Mouse (Mus musculus): ENCODE results near the gene Olfr681.
"Not testable (repeated sequence)": the region's sequence is repeated elsewhere in the genome, so short reads cannot be mapped to it uniquely, and the experiment has no call there.

Gene Olfr681

GRCm38 (mm10) chr7:105116536-105116935 lies at the start of gene Olfr681:
Gene Olfr681, plus strand, starts transcription at chr7:105116836.
- no peak for DNase-seq

- DNase-seq = no peak
These were observed 35.7 kb upstream of the Olfr681 start, which contains the start of gene Olfr679 for GRCm38 (mm10) chr7:105080905-105081304. Gene Olfr679, plus strand, starts transcription at chr7:105081205.

- not testable (repeated sequence) for DNase-seq
These were observed 23.9 kb upstream of the Olfr681 start, which contains the start of gene Olfr680-ps1 for GRCm38 (mm10) chr7:105092717-105093116. Gene Olfr680-ps1, minus strand, starts transcription at chr7:105092817.

GRCm38 (mm10) chr7:105141275-105141674 lies 24.6 kb downstream of the Olfr681 start:
- no peak for DNase-seq

GRCm38 (mm10) chr7:105146912-105147311 lies 30.3 kb downstream of the Olfr681 start, which contains the start of gene Olfr683:
Gene Olfr683, minus strand, starts transcription at chr7:105147012.
- no peak for DNase-seq

- DNase-seq = no peak
These were observed 46.9 kb downstream of the Olfr681 start, which contains the start of gene Olfr684 for GRCm38 (mm10) chr7:105163553-105163952. Gene Olfr684, minus strand, starts transcription at chr7:105163653.

GRCm38 (mm10) chr7:105170773-105171172 lies 54.1 kb downstream of the Olfr681 start:
- peak; percentile 17 for DNase-seq

Data from kidney, postnatal 10 days (tissue).